Mouse (Mus musculus) midbrain, embryonic 14.5 days (tissue): ENCODE measurements at regions not wholly inside any gene's neighbourhood (a gene's known extent, or its start where the extent isn't known, plus 50 kb on each side); places are given as distances from the start of the nearest gene placed in this dataset.
A peak's percentile ranks its signal among the peaks of the same experiment; 100 is the strongest.

Experiments
- ATAC-seq: fragments of 200-750 bp; cut with Nextera tagmentation; 2 replicates; pipeline ENCODE4 v1.8.0; 2017; ENCODE audit warnings: moderate number of reproducible peaks, moderate library complexity; ENCODE audit not compliant: low FRiP score, low TSS enrichment
- DNase-seq: peaks from one replicate; pipeline ENCODE4 v3.0.0-alpha.2; 2015
- H3K27ac ChIP-seq: fragments of 300-500 bp; sonication (generic); replicated peaks from 2 replicates; pipeline ENCODE4 v1.5.1; 2014; ENCODE audit warnings: mild to moderate bottlenecking, low read depth, low read length, moderate library complexity
- H3K27me3 ChIP-seq: fragments of 300-500 bp; sonication (generic); 2 replicates; pipeline ENCODE4 v1.6.1; 2014; ENCODE audit warnings: low read length, control low read depth, mixed read lengths; ENCODE audit not compliant: control insufficient read depth, insufficient read depth
- H3K36me3 ChIP-seq: fragments of 300-500 bp; sonication (generic); 2 replicates; pipeline ENCODE4 v1.6.1; 2014; ENCODE audit warnings: low read length, control low read depth; ENCODE audit not compliant: control insufficient read depth, insufficient read depth
- H3K4me1 ChIP-seq: fragments of 300-500 bp; sonication (generic); 2 replicates; pipeline ENCODE4 v1.6.1; 2014; ENCODE audit warnings: mild to moderate bottlenecking, antibody characterized with exemption, low read length, control low read depth; ENCODE audit not compliant: control insufficient read depth, insufficient read depth
- H3K4me2 ChIP-seq: fragments of 300-500 bp; sonication (generic); 2 replicates; pipeline ENCODE4 v1.6.1; 2014; ENCODE audit warnings: mild to moderate bottlenecking, low read length, moderate library complexity
- H3K4me3 ChIP-seq: fragments of 300-500 bp; sonication (generic); replicated peaks from 2 replicates; pipeline ENCODE4 v1.5.1; 2014; ENCODE audit warnings: low read depth, low read length
- H3K9ac ChIP-seq: fragments of 300-500 bp; sonication (generic); replicated peaks from 2 replicates; pipeline ENCODE4 v1.6.1; 2014; ENCODE audit warnings: mild to moderate bottlenecking, low read length, moderate library complexity
- H3K9me3 ChIP-seq: fragments of 300-500 bp; sonication (generic); 2 replicates; pipeline ENCODE4 v1.6.1; 2016; ENCODE audit warnings: low read length, control low read depth, mixed read lengths; ENCODE audit not compliant: control insufficient read depth
- WGBS: fragments of 180-500 bp; shearing (Covaris S2); extraction: QIAGEN DNeasy Blood & Tissue Kit; methylation state at CpG from one replicate; pipeline ENCODE4 v1.1.7; 2014; 5-methylcytosine and 5-hydroxymethylcytosine counted together

GRCm38 (mm10) chr12:107579508-107579907 is 91.1 kb downstream of the 3110018I06Rik start:
- no peak for ATAC-seq
- no peak overlapping the region for H3K4me2 ChIP-seq
- WGBS, result 66% methylated on average over 5 of the region's 5 CpGs

GRCm38 (mm10) chr12:107583151-107583720 is 94.8 kb downstream of the 3110018I06Rik start:
- H3K36me3 ChIP-seq, result no peaks in the 10 kb centered on the region
- H3K4me2 ChIP-seq, result no peak overlapping the region
- no peak overlapping the region for H3K4me3 ChIP-seq
- no peaks in the 10 kb centered on the region for H3K9me3 ChIP-seq
- ATAC-seq, result no peak
- H3K9ac ChIP-seq, result no peak overlapping the region
- no peaks in the 10 kb centered on the region for H3K27me3 ChIP-seq
- H3K4me1 ChIP-seq, result no peaks in the 10 kb centered on the region; the same call in 1 of the 2 replicates
- no peak overlapping the region for H3K27ac ChIP-seq
- WGBS, result 66% methylated on average over 11 of the region's 11 CpGs
- no peak for DNase-seq

More at GRCm38 (mm10) chr12:107579508-107579907, 91.1 kb downstream of the 3110018I06Rik start:
- Histone ChIP-seq H3K27ac (no peak overlapping the region), H3K36me3 (no peaks in the 10 kb centered on the region), H3K4me3 (no peak overlapping the region), H3K4me1 (no peaks in the 10 kb centered on the region), H3K27me3 (no peaks in the 10 kb centered on the region), H3K9ac (no peak overlapping the region), H3K9me3 (no peaks in the 10 kb centered on the region)
- no peak for DNase-seq

GRCm38 (mm10) chr12:107585696-107586225 is 97.3 kb downstream of the 3110018I06Rik start:
- H3K36me3 ChIP-seq, result no peaks in the 10 kb centered on the region
- H3K4me2 ChIP-seq, result no peak overlapping the region
- ATAC-seq, result no peak
- 52% methylated on average over 9 of the region's 9 CpGs for WGBS
- H3K4me3 ChIP-seq, result no peak overlapping the region
- H3K4me1 ChIP-seq, result no peaks in the 10 kb centered on the region; the same call in 1 of the 2 replicates
- no peak overlapping the region for H3K9ac ChIP-seq
- no peaks in the 10 kb centered on the region for H3K27me3 ChIP-seq
- no peak overlapping the region for H3K27ac ChIP-seq
- H3K9me3 ChIP-seq, result no peaks in the 10 kb centered on the region
- peak; percentile 51 for DNase-seq

GRCm38 (mm10) chr12:107596236-107596635 is 107.8 kb downstream of the 3110018I06Rik start:
- H3K4me3 ChIP-seq, result no peak overlapping the region
- no peaks in the 10 kb centered on the region for H3K4me1 ChIP-seq
- no peak overlapping the region for H3K4me2 ChIP-seq
- no peaks in the 10 kb centered on the region for H3K36me3 ChIP-seq
- ATAC-seq (no peak), DNase-seq (no peak)
- no peaks in the 10 kb centered on the region for H3K9me3 ChIP-seq
- no peak overlapping the region for H3K9ac ChIP-seq
- H3K27ac ChIP-seq, result no peak overlapping the region
- H3K27me3 ChIP-seq, result no peaks in the 10 kb centered on the region

- Histone ChIP-seq H3K9me3 (no peaks in the 10 kb centered on the region), H3K4me1 (no peaks in the 10 kb centered on the region), H3K4me3 (no peak overlapping the region), H3K27ac (no peak overlapping the region), H3K27me3 (no peaks in the 10 kb centered on the region), H3K9ac (no peak overlapping the region), H3K36me3 (no peaks in the 10 kb centered on the region), H3K4me2 (no peak overlapping the region)
- 93% methylated on average over 5 of the region's 5 CpGs for WGBS
- ATAC-seq, result no peak
- no peak for DNase-seq
Observed at GRCm38 (mm10) chr12:107600576-107600975, 112.1 kb downstream of the 3110018I06Rik start.

- Histone ChIP-seq H3K9me3 (no peaks in the 10 kb centered on the region), H3K4me1 (no peaks in the 10 kb centered on the region), H3K36me3 (no peaks in the 10 kb centered on the region), H3K9ac (no peak overlapping the region), H3K4me3 (no peak overlapping the region), H3K27me3 (no peaks in the 10 kb centered on the region), H3K27ac (no peak overlapping the region), H3K4me2 (no peak overlapping the region)
- no peak for ATAC-seq
- DNase-seq, result no peak
- 86% methylated on average over 6 of the region's 6 CpGs for WGBS
Observed at GRCm38 (mm10) chr12:107608966-107609365, 120.5 kb downstream of the 3110018I06Rik start.

GRCm38 (mm10) chr12:107609986-107610385 is 121.6 kb downstream of the 3110018I06Rik start:
- WGBS, result 79% methylated on average over 4 of the region's 4 CpGs

GRCm38 (mm10) chr12:107617212-107617994 is 129.0 kb downstream of the 3110018I06Rik start:
- no peak for ATAC-seq
- WGBS, result 63% methylated on average over 16 of the region's 16 CpGs

More at GRCm38 (mm10) chr12:107609986-107610385, 121.6 kb downstream of the 3110018I06Rik start:
- H3K4me3 ChIP-seq, result no peak overlapping the region
- no peak overlapping the region for H3K4me2 ChIP-seq
- no peak for DNase-seq
- no peak overlapping the region for H3K9ac ChIP-seq
- no peaks in the 10 kb centered on the region for H3K27me3 ChIP-seq
- H3K27ac ChIP-seq, result no peak overlapping the region
- no peaks in the 10 kb centered on the region for H3K36me3 ChIP-seq
- ATAC-seq, result no peak
- no peaks in the 10 kb centered on the region for H3K4me1 ChIP-seq
- H3K9me3 ChIP-seq, result no peaks in the 10 kb centered on the region

More at GRCm38 (mm10) chr12:107617212-107617994, 129.0 kb downstream of the 3110018I06Rik start:
- no peak overlapping the region for H3K27ac ChIP-seq
- H3K4me2 ChIP-seq, result no peak overlapping the region
- peaks cover 7% of the 10 kb centered on the region; the same call in 1 of the 2 replicates for H3K4me1 ChIP-seq
- no peak overlapping the region for H3K9ac ChIP-seq
- H3K36me3 ChIP-seq, result no peaks in the 10 kb centered on the region
- no peaks in the 10 kb centered on the region for H3K27me3 ChIP-seq
- H3K9me3 ChIP-seq, result no peaks in the 10 kb centered on the region
- DNase-seq, result peak; percentile 37
- H3K4me3 ChIP-seq, result no peak overlapping the region
